In genomic region chr10:76744267-76744666, GRCm38 (mm10) we compare ENCODE assay signal across 10 mouse cellular contexts. TPM values are rescaled to one million over a fixed set of nuclear protein-coding genes. Genes with fewer than 3 reads are reported as not detected.
A peak's percentile ranks its signal among the peaks of the same experiment; 100 is the strongest.
DNase-seq lines count a peak whose midpoint lies in the region; ATAC-seq lines count a peak whose summit lies in the region.
"Not testable (repeated sequence)": the region's sequence is repeated elsewhere in the genome, so short reads cannot be mapped to it uniquely, and the experiment has no call there.
"Had no signal": no experiment of that assay in that cellular context is flagged by ENCODE, and none has a peak within 500 bp of the region (broad histone marks: within the 10 kb centered on the region; RNA-seq: fewer than 3 reads in every experiment).

No protein-coding gene starts in this region.

- DNase-seq in CD8-positive naive resting alpha-beta T cell, adult 2 months (ENCODE audit: low read depth in 2 of 2, low spot score in 2 of 2), result peak; percentile 19 to 35
- peak; percentile 25 for DNase-seq in ZHBTc4 (ENCODE audit: low read depth, low spot score)
- DNase-seq in left cerebral cortex, postnatal 14 days (ENCODE audit: low spot score in 2 of 2), result peak; percentile 43 to 49
- DNase-seq in right cerebral cortex, adult 18-20 months, result peak; percentile 74
- DNase-seq in testis, postnatal 10 days (ENCODE audit: low spot score), result peak; percentile 25
- DNase-seq in thymus, postnatal 36 days, result peak; percentile 18 to 39

- peak; percentile 86 for ATAC-seq in frontal cortex, adult (ENCODE audit: low TSS enrichment)
- ATAC-seq in hematopoietic stem cell, adult 5-6 weeks (replicated peaks in 1 of 2; ENCODE audit: insufficient read depth in 1 of 2, low FRiP score in 2 of 2, low TSS enrichment in 1 of 2, low read depth in 1 of 2, poor library complexity in 2 of 2, severe bottlenecking in 2 of 2), result peak; percentile 56 to 64; a peak in 3 of 4 replicates

- intact Hi-C loops in left cerebral cortex, postnatal 14 days (cut with DNase I), result not testable (repeated sequence)

RNA-seq across cellular contexts. Expression of gene Col6a1, which starts 18.3 kb away (rescaled TPM):
- not detected in 2 replicates for total RNA-seq in hematopoietic stem cell, adult 5-6 weeks (2017)
- total RNA-seq in left cerebral cortex, postnatal 14 days (2021), result 10 to 100 TPM; 40.5 to 44.3 TPM
- total RNA-seq: granulocyte monocyte progenitor cell, adult 5-6 weeks; monocyte, adult 5-6 weeks had no signal

Comparison
In these comparisons a context has a peak if more than half of its experiments do, and no peak if none do; other contexts are left out.
1. Peak in every context shown above with its lines: DNase-seq and ATAC-seq.
2. RNA of gene Col6a1, which starts 18.3 kb away (total RNA-seq): 40.5 to 44.3 TPM in left cerebral cortex, postnatal 14 days; not detected in hematopoietic stem cell, adult 5-6 weeks; every median in the first group is over 10 times any median in the second.